Mouse (Mus musculus): ENCODE measurements around the gene Lrrc10. TPM values are rescaled to one million over a fixed set of nuclear protein-coding genes. Genes with fewer than 3 reads are reported as not detected.
"Not testable (repeated sequence)": the region's sequence is repeated elsewhere in the genome, so short reads cannot be mapped to it uniquely, and the experiment has no call there.

The Lrrc10 gene
- polyA plus RNA-seq, 1 experiment from 2014 or later: not detected

DNA sequence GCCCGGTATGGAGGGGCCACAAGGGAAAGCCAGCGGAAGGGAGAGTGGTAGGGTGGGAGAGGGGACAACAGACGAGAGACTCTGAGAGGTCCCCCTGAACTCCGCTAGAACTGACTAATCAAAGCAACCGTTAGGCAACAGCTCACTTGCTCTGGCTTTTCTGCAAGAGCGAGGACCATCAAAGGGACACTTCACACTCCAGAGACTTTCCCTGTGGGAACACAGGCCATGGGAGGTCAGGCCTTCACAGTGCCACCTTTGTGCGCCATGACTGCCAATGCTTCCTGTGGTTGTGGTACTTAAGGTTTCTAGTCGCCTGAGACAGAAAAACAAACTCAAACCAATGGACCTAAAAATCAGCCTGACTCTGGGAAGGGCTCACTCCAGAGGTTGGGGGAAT is 34.1 kb upstream of the Lrrc10 start:
- Histone ChIP-seq H3K27ac (ENCODE audit: low read depth, low read length) (no peak overlapping the region), H3K4me2 (no peak overlapping the region), H3K9ac (ENCODE audit: low read length) (no peak overlapping the region), H3K4me3 (ENCODE audit: low read depth, low read length) (no peak overlapping the region), H3K27me3 (ENCODE audit: control insufficient read depth, insufficient read depth, low read length) (no peaks in the 10 kb centered on the region), H3K36me3 (ENCODE audit: control insufficient read depth, insufficient read depth, low read length) (no peaks in the 10 kb centered on the region), H3K4me1 (ENCODE audit: control insufficient read depth, insufficient read depth, low read length) (no peaks in the 10 kb centered on the region), H3K9me3 (ENCODE audit: control insufficient read depth, low read length) (no peaks in the 10 kb centered on the region)
- no peak for ATAC-seq (ENCODE audit: low FRiP score)
- no peak for DNase-seq (ENCODE audit: low spot score, missing footprints)
- 36% methylated on average over 8 of the region's 8 CpGs for WGBS

GRCm38 (mm10) chr10:117013689-117014390 is 31.3 kb upstream of the Lrrc10 start:
- Histone ChIP-seq H3K27ac (ENCODE audit: low read depth, low read length) (no peak overlapping the region), H3K4me3 (ENCODE audit: low read depth, low read length) (no peak overlapping the region), H3K36me3 (ENCODE audit: control insufficient read depth, insufficient read depth, low read length) (no peaks in the 10 kb centered on the region), H3K4me2 (no peak overlapping the region), H3K9ac (ENCODE audit: low read length) (no peak overlapping the region), H3K9me3 (ENCODE audit: control insufficient read depth, low read length) (no peaks in the 10 kb centered on the region), H3K4me1 (ENCODE audit: control insufficient read depth, insufficient read depth, low read length) (peaks cover 6% of the 10 kb centered on the region), H3K27me3 (ENCODE audit: control insufficient read depth, insufficient read depth, low read length) (no peaks in the 10 kb centered on the region)
- peak; percentile 81; the same call in 1 of the 2 replicates for ATAC-seq (ENCODE audit: low FRiP score)
- whole genome bisulfite sequencing: 30% methylated on average over 12 of the region's 12 CpGs
- no peak for DNase-seq (ENCODE audit: low spot score, missing footprints)

GRCm38 (mm10) chr10:117014565-117014964 is 30.6 kb upstream of the Lrrc10 start:
- H3K4me1 ChIP-seq (ENCODE audit: control insufficient read depth, insufficient read depth, low read length): peaks cover 6% of the 10 kb centered on the region
- no peaks in the 10 kb centered on the region for H3K36me3 ChIP-seq (ENCODE audit: control insufficient read depth, insufficient read depth, low read length)
- no peak overlapping the region for H3K27ac ChIP-seq (ENCODE audit: low read depth, low read length)
- ATAC-seq (ENCODE audit: low FRiP score): no peak
- 89% methylated on average over 5 of the region's 5 CpGs for WGBS
- no peak overlapping the region for H3K9ac ChIP-seq (ENCODE audit: low read length)
- no peaks in the 10 kb centered on the region for H3K27me3 ChIP-seq (ENCODE audit: control insufficient read depth, insufficient read depth, low read length)
- no peak overlapping the region for H3K4me2 ChIP-seq
- no peak for DNase-seq (ENCODE audit: low spot score, missing footprints)
- no peaks in the 10 kb centered on the region for H3K9me3 ChIP-seq (ENCODE audit: control insufficient read depth, low read length)
- no peak overlapping the region for H3K4me3 ChIP-seq (ENCODE audit: low read depth, low read length)

DNA sequence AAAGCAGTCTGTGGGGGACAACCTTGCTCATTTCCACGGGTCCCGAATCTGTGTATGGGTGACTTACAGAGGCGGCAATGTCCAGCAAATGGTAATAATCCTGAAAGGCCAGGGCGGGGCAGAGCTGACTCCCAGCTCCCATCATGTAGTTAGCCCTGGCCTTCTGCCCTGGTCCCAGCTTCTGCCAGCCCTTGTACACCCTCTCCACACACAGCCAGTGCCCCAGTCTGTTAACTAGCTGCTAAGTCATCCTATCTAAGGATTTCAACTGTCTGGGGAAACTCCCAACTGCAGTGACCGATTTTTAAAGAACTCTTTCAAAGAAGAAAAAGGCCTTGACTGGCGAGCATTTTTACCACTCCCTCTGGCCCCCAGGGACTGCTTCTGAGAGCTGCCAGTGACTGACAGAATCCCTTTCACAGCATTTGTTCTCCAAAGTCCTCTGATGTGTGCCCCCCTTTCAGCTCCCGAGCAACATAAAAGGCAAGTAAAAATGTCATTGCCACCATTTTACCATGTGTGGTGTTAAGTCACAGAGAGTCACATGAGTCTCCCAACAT is 26.8 kb upstream of the Lrrc10 start:
- Histone ChIP-seq H3K4me2 (no peak overlapping the region), H3K27me3 (ENCODE audit: control insufficient read depth, insufficient read depth, low read length) (no peaks in the 10 kb centered on the region), H3K9ac (ENCODE audit: low read length) (no peak overlapping the region), H3K4me1 (ENCODE audit: control insufficient read depth, insufficient read depth, low read length) (peaks cover 13% of the 10 kb centered on the region), H3K36me3 (ENCODE audit: control insufficient read depth, insufficient read depth, low read length) (no peaks in the 10 kb centered on the region), H3K4me3 (ENCODE audit: low read depth, low read length) (no peak overlapping the region), H3K27ac (ENCODE audit: low read depth, low read length) (no peak overlapping the region), H3K9me3 (ENCODE audit: control insufficient read depth, low read length) (no peaks in the 10 kb centered on the region)
- ATAC-seq (ENCODE audit: low FRiP score) (peak; percentile 38; the same call in 1 of the 2 replicates), DNase-seq (ENCODE audit: low spot score, missing footprints) (no peak)
- 48% methylated on average over 7 of the region's 7 CpGs for WGBS

DNA sequence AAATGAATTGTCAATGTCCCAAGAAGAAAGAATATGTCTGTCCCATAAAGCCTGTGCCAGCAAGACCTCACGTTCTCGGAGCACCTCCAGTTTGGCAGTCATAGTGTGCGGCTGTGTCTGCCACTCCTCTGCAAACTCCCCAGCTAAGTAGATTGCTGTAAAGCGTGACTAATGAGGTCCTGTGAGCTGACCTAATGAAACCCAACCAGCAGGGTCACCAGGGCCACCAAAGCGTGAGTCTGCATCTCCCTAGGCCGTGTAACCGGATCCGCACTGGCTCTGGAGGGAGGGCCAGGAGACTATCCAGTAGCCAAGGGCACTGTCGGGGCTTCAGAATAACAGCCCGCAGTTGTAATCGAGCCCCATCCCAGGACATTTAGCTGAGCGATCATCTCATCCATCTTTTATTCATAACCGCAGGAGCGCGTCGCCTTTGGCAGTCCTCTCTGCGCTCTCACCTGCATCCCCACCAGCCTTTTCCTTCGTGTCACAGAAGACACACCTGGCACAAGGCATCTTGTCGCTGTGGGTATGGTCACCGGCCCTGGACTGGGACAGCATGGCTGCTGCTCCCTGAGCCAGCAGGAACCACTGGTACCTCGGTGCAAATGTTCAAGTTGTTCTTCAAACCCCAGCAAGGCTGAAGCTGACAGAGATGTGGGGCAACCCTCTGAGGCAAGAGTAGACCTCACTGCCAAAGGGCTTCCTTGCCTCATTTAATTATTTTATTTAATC is 24.0 kb upstream of the Lrrc10 start:
- peak; percentile 91 for DNase-seq (ENCODE audit: low spot score, missing footprints)
- no peaks in the 10 kb centered on the region for H3K9me3 ChIP-seq (ENCODE audit: control insufficient read depth, low read length)
- no peak overlapping the region for H3K4me3 ChIP-seq (ENCODE audit: low read depth, low read length)
- ATAC-seq (ENCODE audit: low FRiP score): peak; percentile 73
- no peak overlapping the region; the same call in 1 of the 2 replicates for H3K4me2 ChIP-seq
- H3K36me3 ChIP-seq (ENCODE audit: control insufficient read depth, insufficient read depth, low read length): no peaks in the 10 kb centered on the region
- no peaks in the 10 kb centered on the region; the same call in 1 of the 2 replicates for H3K27me3 ChIP-seq (ENCODE audit: control insufficient read depth, insufficient read depth, low read length)
- WGBS: 19% methylated on average over 21 of the region's 21 CpGs
- peaks cover 13% of the 10 kb centered on the region for H3K4me1 ChIP-seq (ENCODE audit: control insufficient read depth, insufficient read depth, low read length)
- no peak overlapping the region for H3K9ac ChIP-seq (ENCODE audit: low read length)
- H3K27ac ChIP-seq (ENCODE audit: low read depth, low read length): no peak overlapping the region

DNA sequence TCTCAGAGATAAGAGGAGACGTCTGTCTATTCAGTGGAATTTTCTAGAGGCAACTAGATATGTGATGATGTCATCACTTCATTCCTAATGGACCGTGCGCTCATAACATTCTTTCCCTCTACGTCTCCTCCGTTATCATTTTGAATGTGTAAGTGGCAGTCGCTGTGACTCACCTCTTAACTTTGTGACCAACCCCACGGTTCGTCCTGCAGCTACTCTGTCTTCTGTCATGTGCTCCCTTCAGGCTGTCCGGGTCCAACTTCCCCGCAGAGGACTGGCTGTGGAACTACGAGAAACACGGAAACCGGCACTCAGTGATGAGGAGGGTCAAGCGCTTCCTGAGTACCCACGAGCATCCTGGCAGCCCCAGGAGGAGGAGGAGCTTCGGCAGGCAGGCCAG is 21.4 kb upstream of the Lrrc10 start:
- H3K9me3 ChIP-seq (ENCODE audit: control insufficient read depth, low read length): no peaks in the 10 kb centered on the region
- peaks cover 8% of the 10 kb centered on the region for H3K4me1 ChIP-seq (ENCODE audit: control insufficient read depth, insufficient read depth, low read length)
- DNase-seq (ENCODE audit: low spot score, missing footprints) (no peak), ATAC-seq (ENCODE audit: low FRiP score) (no peak)
- no peak overlapping the region; the same call in 1 of the 2 replicates for H3K4me2 ChIP-seq
- no peak overlapping the region for H3K27ac ChIP-seq (ENCODE audit: low read depth, low read length)
- H3K9ac ChIP-seq (ENCODE audit: low read length): no peak overlapping the region
- H3K27me3 ChIP-seq (ENCODE audit: control insufficient read depth, insufficient read depth, low read length): no peaks in the 10 kb centered on the region; the same call in 1 of the 2 replicates
- no peak overlapping the region for H3K4me3 ChIP-seq (ENCODE audit: low read depth, low read length)
- 70% methylated on average over 16 of the region's 16 CpGs for WGBS
- no peaks in the 10 kb centered on the region for H3K36me3 ChIP-seq (ENCODE audit: control insufficient read depth, insufficient read depth, low read length)

DNA sequence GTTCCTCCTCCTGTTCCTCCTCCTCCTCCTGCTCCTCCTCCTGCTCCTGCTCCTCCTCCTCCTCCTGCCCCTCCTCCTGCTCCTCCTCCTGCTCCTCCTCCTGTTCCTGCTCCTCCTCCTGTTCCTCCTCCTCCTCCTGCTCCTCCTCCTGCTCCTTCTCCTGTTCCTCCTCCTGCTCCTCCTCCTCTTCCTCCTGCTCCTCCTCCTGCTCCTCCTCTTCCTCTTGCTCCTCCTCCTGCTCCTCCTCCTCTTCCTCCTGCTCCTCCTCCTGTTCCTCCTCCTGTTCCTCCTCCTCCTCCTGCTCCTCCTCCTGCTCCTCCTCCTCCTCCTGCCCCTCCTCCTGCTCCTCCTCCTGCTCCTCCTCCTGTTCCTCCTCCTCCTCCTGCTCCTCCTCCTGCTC is 19.4 kb upstream of the Lrrc10 start:
- H3K27ac ChIP-seq (ENCODE audit: low read depth, low read length); H3K9ac ChIP-seq (ENCODE audit: low read length); H3K4me3 ChIP-seq (ENCODE audit: low read depth, low read length); DNase-seq (ENCODE audit: low spot score, missing footprints); H3K4me1 ChIP-seq (ENCODE audit: control insufficient read depth, insufficient read depth, low read length); H3K9me3 ChIP-seq (ENCODE audit: control insufficient read depth, low read length); H3K36me3 ChIP-seq (ENCODE audit: control insufficient read depth, insufficient read depth, low read length); H3K27me3 ChIP-seq (ENCODE audit: control insufficient read depth, insufficient read depth, low read length); ATAC-seq (ENCODE audit: low FRiP score); H3K4me2 ChIP-seq: not testable (repeated sequence)

GRCm38 (mm10) chr10:117026176-117026575 is 19.0 kb upstream of the Lrrc10 start:
- no peaks in the 10 kb centered on the region; the same call in 1 of the 2 replicates for H3K27me3 ChIP-seq (ENCODE audit: control insufficient read depth, insufficient read depth, low read length)
- 87% methylated on average over 8 of the region's 8 CpGs for WGBS

DNA sequence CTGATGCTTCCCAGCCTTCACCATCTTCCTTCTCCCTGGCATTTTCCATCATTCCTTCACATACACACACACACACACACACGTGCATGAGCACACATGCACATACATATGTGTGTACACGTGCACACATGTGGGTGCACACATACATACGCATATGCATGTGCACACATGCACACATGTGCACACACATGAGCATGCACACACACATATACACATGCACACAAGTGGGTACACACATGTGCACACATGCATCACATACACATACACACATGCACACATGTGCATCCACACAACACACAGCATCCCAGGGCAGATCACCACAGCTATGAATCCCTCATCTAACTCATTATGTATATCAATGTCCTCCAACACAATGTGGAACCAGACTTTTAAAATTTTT is 14.0 kb upstream of the Lrrc10 start:
- Histone ChIP-seq H3K27me3 (ENCODE audit: control insufficient read depth, insufficient read depth, low read length) (no peaks in the 10 kb centered on the region), H3K4me2 (no peak overlapping the region), H3K9ac (ENCODE audit: low read length) (no peak overlapping the region), H3K4me3 (ENCODE audit: low read depth, low read length) (no peak overlapping the region), H3K27ac (ENCODE audit: low read depth, low read length) (no peak overlapping the region), H3K9me3 (ENCODE audit: control insufficient read depth, low read length) (no peaks in the 10 kb centered on the region), H3K4me1 (ENCODE audit: control insufficient read depth, insufficient read depth, low read length) (no peaks in the 10 kb centered on the region), H3K36me3 (ENCODE audit: control insufficient read depth, insufficient read depth, low read length) (no peaks in the 10 kb centered on the region)
- ATAC-seq (ENCODE audit: low FRiP score) (no peak), DNase-seq (ENCODE audit: low spot score, missing footprints) (no peak)
- 92% methylated on average over 3 of the region's 3 CpGs for WGBS

More at GRCm38 (mm10) chr10:117026176-117026575, 19.0 kb upstream of the Lrrc10 start:
- Histone ChIP-seq H3K4me2 (no peak overlapping the region), H3K4me3 (ENCODE audit: low read depth, low read length) (no peak overlapping the region), H3K9ac (ENCODE audit: low read length) (no peak overlapping the region), H3K27ac (ENCODE audit: low read depth, low read length) (no peak overlapping the region), H3K9me3 (ENCODE audit: control insufficient read depth, low read length) (no peaks in the 10 kb centered on the region), H3K36me3 (ENCODE audit: control insufficient read depth, insufficient read depth, low read length) (no peaks in the 10 kb centered on the region), H3K4me1 (ENCODE audit: control insufficient read depth, insufficient read depth, low read length) (peaks cover 3% of the 10 kb centered on the region)
- ATAC-seq (ENCODE audit: low FRiP score) (no peak), DNase-seq (ENCODE audit: low spot score, missing footprints) (no peak)
